Mouse (Mus musculus) Patski (cell line): ENCODE measurements around the gene Gpat3. TPM values are rescaled to one million over a fixed set of nuclear protein-coding genes. Genes with fewer than 3 reads are reported as not detected.

Experiments
- ATAC-seq: fragments of 100-300 bp; one replicate; pipeline ENCODE4 v1.8.0; 2021
- CTCF ChIA-PET: fragments of 350-600 bp; sonication (Branson Sonifier 250); formaldehyde crosslinking; loops from one replicate; lab custom pipeline; 2022; ENCODE audit warnings: inconsistent platforms; lab: Charles Lee
- POLR2A ChIA-PET: fragments of 350-600 bp; sonication (Branson Sonifier 250); formaldehyde crosslinking; loops from one replicate; lab custom pipeline; 2022; ENCODE audit warnings: antibody characterized with exemption, inconsistent platforms; lab: Charles Lee
- DNase-seq: peaks from one replicate; pipeline ENCODE4 v3.0.0-alpha.2; 2011; ENCODE audit warnings: low read depth, low spot score
- H3K27me3 ChIP-seq: fragments of 371-371 bp; one replicate; pipeline ENCODE4 v1.5.1; 2021
- CTCF ChIP-seq: fragments of 100-300 bp; IDR thresholded peaks from one replicate; pipeline ENCODE4 v1.5.1; 2021
- in situ Hi-C: fragments of 300-500 bp; cut with MboI; formaldehyde crosslinking; loops from 3 replicates; pipeline ENCODE4 v1.11.1; 2018; ENCODE audit warnings: low pct_unique_long_range_greater_than_20kb, mixed read lengths
- polyA plus RNA-seq: library from polyadenylated mRNA; unstranded; gene quantifications from one replicate; pipeline ENCODE4 v1.2.3, GENCODE M21; 2021

Gene Gpat3
- polyA plus RNA-seq, 1 experiment from 2014 or later = 11.9 TPM

DNA sequence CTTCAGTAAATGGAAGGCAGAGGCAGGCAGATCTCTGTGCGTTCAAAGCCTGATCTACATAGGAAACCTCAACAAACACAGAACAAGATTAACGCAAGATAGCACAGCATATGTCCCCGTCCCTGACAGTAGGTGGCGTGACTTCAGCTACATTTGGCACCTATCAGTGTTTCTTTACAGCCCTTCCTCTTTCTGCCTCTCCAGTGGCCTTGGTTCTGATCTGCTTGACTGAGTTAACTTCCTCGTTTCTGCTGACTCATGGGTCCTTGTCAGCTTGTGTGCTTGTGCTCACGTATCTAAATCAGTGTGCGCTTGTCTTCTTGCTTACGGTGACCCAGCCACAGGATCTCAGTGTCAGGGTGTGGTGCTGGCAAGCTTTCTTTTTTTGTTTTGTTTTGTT lies 26.5 kb downstream of the Gpat3 start:
- DNase-seq = no peak
- ChIA-PET POLR2A (no interaction called here), CTCF (no interaction called here)
- in situ Hi-C loops = no loop called here
- no peaks in the 10 kb centered on the region for H3K27me3 ChIP-seq
- TF ChIP-seq CTCF = no peak
- no peak for ATAC-seq

DNA sequence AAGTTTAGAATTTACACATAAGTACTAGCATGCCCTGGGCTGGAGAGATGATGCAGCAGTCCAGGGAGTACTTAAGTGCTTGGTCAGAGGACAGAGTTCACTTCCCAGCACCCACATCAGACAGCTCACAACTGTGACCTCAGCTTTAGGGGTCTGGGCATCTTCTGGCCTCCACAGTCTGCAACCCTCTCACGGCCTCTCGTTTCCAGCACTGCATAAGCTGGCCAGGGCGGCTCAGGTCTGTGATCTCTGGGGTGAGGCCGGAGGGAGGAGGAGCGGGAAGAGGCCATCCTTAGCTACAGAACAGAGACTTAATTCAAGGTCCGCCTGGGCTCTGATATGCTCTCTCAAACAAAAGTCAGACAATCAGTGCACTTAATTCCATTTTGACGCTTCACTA lies 29.2 kb downstream of the Gpat3 start:
- in situ Hi-C loops = no loop called here
- ChIA-PET CTCF (no interaction called here), POLR2A (no interaction called here)
- no peak for ATAC-seq
- H3K27me3 ChIP-seq = no peaks in the 10 kb centered on the region
- TF ChIP-seq CTCF = no peak
- no peak for DNase-seq

DNA sequence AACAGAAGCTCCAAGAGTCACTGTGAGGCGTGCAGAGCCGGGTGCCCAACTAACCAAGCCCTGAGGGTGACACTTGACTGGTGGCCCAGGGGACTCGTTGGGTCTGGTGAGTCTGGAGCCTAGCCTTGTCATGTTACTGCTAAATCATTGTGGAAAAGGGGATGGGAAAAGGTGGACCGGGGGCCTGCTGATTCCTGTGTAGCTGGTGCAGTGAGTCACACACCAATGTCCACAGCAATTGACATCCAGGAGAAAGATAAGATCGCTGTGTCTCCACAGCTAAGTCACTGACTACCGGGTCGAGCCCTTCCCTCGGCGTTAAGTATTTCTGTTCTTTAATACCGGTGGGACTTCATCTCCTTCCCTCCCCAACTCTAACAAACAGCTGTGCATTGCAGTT lies 29.7 kb downstream of the Gpat3 start:
- no peak for ATAC-seq
- POLR2A ChIA-PET = no interaction called here

DNA sequence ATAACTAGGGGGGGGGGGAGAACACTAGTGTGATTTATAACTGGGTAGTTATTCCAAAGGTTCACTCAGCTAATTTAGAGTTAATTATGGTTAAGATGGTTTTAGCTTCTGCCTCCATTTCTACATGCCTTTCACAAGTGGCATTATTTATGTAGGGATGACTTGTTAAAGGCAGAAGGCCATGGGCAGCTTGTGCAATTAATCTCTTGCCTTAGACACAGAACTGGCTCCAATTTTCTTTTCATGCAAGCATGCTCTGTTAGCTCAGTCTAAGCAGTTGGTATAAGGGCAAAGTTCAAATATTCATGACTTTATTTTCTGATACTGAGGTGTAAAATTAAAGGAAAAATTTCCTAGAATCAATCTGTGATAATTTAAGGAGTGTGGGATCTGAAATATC lies 31.5 kb downstream of the Gpat3 start:
- ATAC-seq (no peak), DNase-seq (no peak)
- POLR2A ChIA-PET = interaction anchor here (1.1 kb wide), 1 partner anchor 32 kb away, joined by 3 read pairs; the partner anchor contains the start of gene Gpat3
- no peaks in the 10 kb centered on the region for H3K27me3 ChIP-seq
- CTCF ChIA-PET = interaction anchor here (1.2 to 1.8 kb wide), 3 partner anchors 13 to 51 kb away, joined by 3 to 6 read pairs (median 3); no protein-coding TSS in a partner anchor
- in situ Hi-C loops = no loop called here
- TF ChIP-seq CTCF = no peak

More for the DNA sequence above, 29.7 kb downstream of the Gpat3 start:
- CTCF ChIA-PET = no interaction called here
- in situ Hi-C loops = no loop called here
- no peaks in the 10 kb centered on the region for H3K27me3 ChIP-seq
- DNase-seq = no peak
- no peak for TF ChIP-seq CTCF

DNA sequence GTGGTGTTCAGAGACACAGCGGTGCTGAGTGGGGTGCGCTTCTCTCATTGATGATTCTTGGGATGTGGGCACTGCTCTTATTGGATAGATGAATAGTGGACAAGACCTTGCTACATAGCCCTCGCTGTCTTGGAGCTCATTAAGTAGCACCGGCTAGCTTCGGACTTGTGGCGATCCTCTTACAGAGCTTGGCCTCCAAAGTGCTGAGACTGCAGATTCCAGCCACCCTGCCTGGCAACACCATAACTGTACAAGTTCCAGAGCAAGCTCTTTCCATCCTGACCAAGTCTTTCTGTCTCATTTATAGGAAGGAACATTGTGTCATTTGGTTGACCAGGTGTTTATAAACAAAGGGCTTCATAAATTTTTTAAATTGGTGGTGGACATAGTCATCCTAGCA lies 39.7 kb downstream of the Gpat3 start:
- POLR2A ChIA-PET = no interaction called here
- no peak for DNase-seq
- no peak for TF ChIP-seq CTCF
- no peaks in the 10 kb centered on the region for H3K27me3 ChIP-seq
- in situ Hi-C loops = no loop called here
- ATAC-seq = no peak
- CTCF ChIA-PET = interaction anchor here (1.0 to 1.8 kb wide), 3 partner anchors 9 to 14 kb away, joined by 3 to 4 read pairs (median 4); no protein-coding TSS in a partner anchor

DNA sequence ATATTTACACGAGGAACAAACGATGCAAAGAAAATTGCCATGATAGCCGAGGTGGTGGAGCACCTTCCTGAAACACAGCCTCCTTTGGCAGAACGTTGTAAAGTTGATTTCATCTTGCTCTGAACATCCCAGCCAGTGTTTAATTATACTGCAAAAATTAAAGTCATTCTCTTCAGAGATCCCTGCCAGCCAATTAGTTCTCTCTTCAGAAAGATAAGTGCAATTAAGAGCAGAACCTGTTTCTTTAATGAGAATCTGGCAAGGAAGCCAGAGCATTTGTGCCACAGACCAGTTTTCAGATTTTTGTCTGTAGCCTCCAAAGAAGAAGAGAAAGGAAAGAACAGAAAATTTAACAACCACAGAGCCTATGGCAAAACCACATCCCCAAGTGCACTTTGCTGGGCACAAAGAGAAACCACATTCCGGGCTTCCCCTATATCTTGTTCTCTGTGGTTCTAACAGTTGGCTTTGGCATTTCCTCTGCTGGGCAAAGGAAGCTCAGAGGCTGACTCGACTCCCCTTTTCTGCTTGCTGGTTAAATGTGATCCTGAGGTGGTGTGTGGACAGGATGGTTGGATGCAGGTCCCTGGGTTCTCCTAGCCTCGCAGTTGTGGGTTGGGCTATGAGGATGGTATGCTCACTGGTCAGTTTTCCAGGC lies 40.9 kb downstream of the Gpat3 start:
- ChIA-PET POLR2A (no interaction called here), CTCF (interaction anchor here (1.8 kb wide), 1 partner anchor 16 kb away, joined by 4 read pairs; no protein-coding TSS in a partner anchor)
- ATAC-seq (no peak), DNase-seq (no peak)
- no peaks in the 10 kb centered on the region for H3K27me3 ChIP-seq
- TF ChIP-seq CTCF = no peak
- in situ Hi-C loops = no loop called here

DNA sequence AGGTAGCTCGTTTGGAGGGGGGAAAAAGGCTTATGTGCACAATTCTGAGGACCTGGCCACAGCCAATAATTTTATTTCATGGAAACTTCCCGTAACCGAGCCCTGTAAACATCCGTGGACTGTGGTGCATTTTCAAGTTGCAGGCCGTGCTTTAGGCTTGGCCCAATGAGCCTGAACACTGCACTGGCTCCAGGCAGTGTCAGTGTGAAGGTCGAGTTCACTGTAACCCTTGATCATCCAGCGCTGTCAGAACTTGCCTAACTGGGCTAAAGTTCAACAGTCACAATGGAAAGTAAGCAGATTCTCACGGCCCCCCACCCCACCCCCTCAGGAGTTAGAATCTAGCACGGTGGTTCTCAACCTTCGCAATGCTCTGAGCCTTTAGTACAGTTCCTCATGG lies 50.7 kb downstream of the Gpat3 start:
- in situ Hi-C loops = no loop called here
- ChIA-PET CTCF (interaction anchor here (1.2 to 1.5 kb wide), 4 partner anchors 11 to 21 kb away, joined by 3 to 6 read pairs (median 4); no protein-coding TSS in a partner anchor), POLR2A (no interaction called here)
- TF ChIP-seq CTCF = no peak
- DNase-seq (no peak), ATAC-seq (no peak)
- H3K27me3 ChIP-seq = no peaks in the 10 kb centered on the region

DNA sequence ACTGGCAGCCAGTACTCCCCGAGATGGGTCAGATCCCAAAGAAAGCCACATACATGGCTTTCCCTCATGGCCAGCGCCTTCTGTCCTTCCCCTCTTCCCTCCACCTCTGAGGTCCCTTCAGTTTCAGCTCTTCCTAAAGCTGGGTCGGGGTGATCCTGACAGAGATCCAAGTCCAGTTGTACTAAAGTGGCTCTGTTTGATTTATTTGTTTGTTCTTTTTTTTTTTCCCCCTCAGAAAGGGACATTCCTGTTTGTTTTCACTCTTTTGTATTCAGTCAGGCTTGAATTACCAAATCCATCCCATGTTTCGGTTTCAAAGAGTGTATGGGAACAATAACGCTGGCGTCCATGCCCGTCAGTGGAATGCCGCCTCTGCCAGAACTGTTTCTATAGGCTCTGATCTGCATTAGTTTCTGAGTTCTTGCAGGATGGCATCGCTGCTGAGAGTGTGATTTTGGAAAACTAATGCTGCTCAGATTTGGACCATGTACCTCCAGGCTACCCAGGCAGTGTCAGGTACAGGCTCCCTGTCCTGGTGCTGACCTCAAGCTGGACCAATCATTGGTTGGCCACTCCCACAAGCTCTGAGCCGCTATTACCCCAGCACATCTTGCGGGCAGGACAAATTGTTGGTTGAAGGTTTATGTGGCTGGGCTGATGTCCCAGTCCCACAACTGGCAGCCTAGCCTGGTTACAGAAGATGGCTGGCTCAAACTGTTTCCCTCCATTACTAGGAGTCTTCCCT lies 54.4 kb downstream of the Gpat3 start:
- ChIA-PET POLR2A (no interaction called here), CTCF (interaction anchor here (1.0 to 1.6 kb wide), 2 partner anchors 10 kb away, joined by 3 to 4 read pairs; no protein-coding TSS in a partner anchor)
- DNase-seq (no peak), ATAC-seq (no peak)
- in situ Hi-C loops = no loop called here
- no peak for TF ChIP-seq CTCF
- no peaks in the 10 kb centered on the region for H3K27me3 ChIP-seq

DNA sequence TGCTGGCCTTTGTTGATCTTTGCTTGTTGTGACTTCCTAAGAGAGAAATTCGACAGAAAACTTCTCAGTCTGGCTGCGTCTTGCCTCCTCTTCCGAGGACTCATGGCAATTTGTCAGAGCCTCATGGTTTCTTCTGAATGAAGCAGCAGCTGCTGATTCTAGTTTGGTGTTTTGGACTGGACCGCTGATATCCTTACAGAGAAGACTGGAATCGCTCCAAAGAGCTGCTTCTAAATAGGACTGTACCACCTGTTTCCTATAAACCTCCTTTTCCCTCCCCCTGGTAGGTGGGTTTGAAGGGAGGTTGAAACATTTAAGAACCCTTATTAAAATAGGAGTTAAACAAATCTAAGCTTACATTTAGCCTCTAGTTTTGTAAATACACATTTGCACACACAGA lies 55.5 kb downstream of the Gpat3 start:
- in situ Hi-C loops = no loop called here
- no peak for TF ChIP-seq CTCF
- DNase-seq = no peak
- H3K27me3 ChIP-seq = no peaks in the 10 kb centered on the region
- ChIA-PET CTCF (interaction anchor here (0.7 to 1.6 kb wide), 3 partner anchors 9 to 11 kb away, joined by 3 to 4 read pairs (median 3); no protein-coding TSS in a partner anchor), POLR2A (no interaction called here)
- no peak for ATAC-seq

DNA sequence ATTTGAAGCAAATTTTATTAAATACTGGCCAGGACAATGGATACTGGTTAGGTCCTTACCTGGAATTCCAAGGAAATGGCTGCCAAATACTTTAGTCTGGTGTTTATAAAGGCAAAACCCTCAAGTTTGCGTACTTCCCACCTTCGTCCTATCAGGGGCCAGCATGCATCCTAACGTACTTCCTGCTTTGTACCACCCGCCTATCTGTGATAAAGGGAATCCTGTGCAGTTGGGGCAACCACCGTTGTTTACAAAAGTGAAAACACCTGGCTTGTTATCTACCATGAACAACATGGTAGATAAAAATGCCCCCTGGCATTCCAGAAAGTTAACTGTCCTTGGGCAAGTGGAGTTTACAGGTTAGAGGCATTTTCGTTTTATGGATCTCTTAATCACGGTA lies 63.0 kb downstream of the Gpat3 start:
- ATAC-seq (no peak), DNase-seq (no peak)
- TF ChIP-seq CTCF = no peak
- in situ Hi-C loops = no loop called here
- H3K27me3 ChIP-seq = no peaks in the 10 kb centered on the region
- ChIA-PET CTCF (interaction anchor here (1.2 to 1.8 kb wide), 2 partner anchors 82 to 87 kb away, joined by 3 to 10 read pairs; no protein-coding TSS in a partner anchor), POLR2A (no interaction called here)

DNA sequence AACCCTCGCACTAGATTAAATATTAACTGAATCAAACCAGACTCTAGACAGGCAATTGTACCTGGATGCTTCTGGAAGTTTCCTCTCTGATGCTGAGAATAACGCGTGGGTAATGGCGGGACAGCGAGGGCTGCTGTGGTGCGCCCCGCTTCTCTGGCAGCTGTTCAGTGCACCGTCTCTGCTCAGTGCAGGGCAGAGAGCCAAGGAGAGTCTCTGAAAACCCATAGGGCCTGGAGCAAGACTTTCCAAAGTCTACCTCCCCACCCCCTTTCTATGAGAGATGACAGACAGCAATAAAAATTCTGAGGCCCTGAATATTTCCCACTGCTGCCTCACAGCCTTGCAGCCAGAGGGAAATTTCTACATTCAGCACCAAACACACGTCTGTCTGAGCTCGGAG lies 63.4 kb downstream of the Gpat3 start:
- DNase-seq = no peak
- in situ Hi-C loops = no loop called here
- ChIA-PET POLR2A (no interaction called here), CTCF (interaction anchor here (0.7 to 1.9 kb wide), 5 partner anchors 10 to 83 kb away, joined by 3 to 10 read pairs (median 3); no protein-coding TSS in a partner anchor)
- no peaks in the 10 kb centered on the region for H3K27me3 ChIP-seq
- no peak for ATAC-seq
- TF ChIP-seq CTCF = no peak
